Mouse (Mus musculus) spleen, adult 2 months (tissue): ENCODE data around the gene Spem1. TPM values are rescaled to one million over a fixed set of nuclear protein-coding genes. Genes with fewer than 3 reads are reported as not detected.

ENCODE experiments used
- DNase-seq, 2 experiments: peaks; one replicate each; pipeline versions ENCODE4 v3.0.0 to v3.0.0-alpha.2; 2012 to 2021; ENCODE audit warnings: low spot score in 2 of 2, low read depth in 1 of 2
- H3K27ac ChIP-seq: fragments of 200-500 bp; 2 replicates; pipeline ENCODE4 v1.5.1; 2012; ENCODE audit warnings: low read length, inconsistent platforms; ENCODE audit not compliant: insufficient read depth
- H3K27me3 ChIP-seq: fragments of 200-500 bp; 2 replicates; pipeline ENCODE4 v1.6.1; 2012; ENCODE audit warnings: mild to moderate bottlenecking, moderate library complexity, low read length, inconsistent platforms; ENCODE audit not compliant: control insufficient read depth, insufficient read depth
- H3K36me3 ChIP-seq: fragments of 200-500 bp; 2 replicates; pipeline ENCODE4 v1.6.1; 2012; ENCODE audit warnings: mild to moderate bottlenecking, low read length, inconsistent platforms; ENCODE audit not compliant: control insufficient read depth, insufficient read depth
- H3K4me1 ChIP-seq: fragments of 200-500 bp; 2 replicates; pipeline ENCODE4 v1.6.1; 2011; ENCODE audit warnings: inconsistent platforms; ENCODE audit not compliant: control insufficient read depth, insufficient read depth, insufficient read length
- H3K4me3 ChIP-seq: fragments of 200-500 bp; 2 replicates; pipeline ENCODE4 v1.5.1; 2011; ENCODE audit warnings: mild to moderate bottlenecking, inconsistent platforms; ENCODE audit not compliant: insufficient read depth, insufficient read length; ENCODE audit errors: extremely low read depth
- CTCF ChIP-seq: fragments of 200-500 bp; IDR thresholded peaks from 2 replicates; pipeline ENCODE4 v1.5.1; 2011; ENCODE audit warnings: mild to moderate bottlenecking, inconsistent platforms; ENCODE audit not compliant: insufficient read depth, insufficient read length, insufficient replicate concordance; ENCODE audit errors: extremely low read depth
- POLR2A ChIP-seq: fragments of 200-500 bp; IDR thresholded peaks from 2 replicates; pipeline ENCODE4 v1.6.1; 2011; ENCODE audit warnings: low read depth, low read length, inconsistent platforms
- WGBS: fragments of 180-500 bp; shearing (Covaris S2); methylation state at CpG from one replicate; pipeline ENCODE4 v1.1.7; 2018; 5-methylcytosine and 5-hydroxymethylcytosine counted together
- polyA plus RNA-seq: library from polyadenylated mRNA; depleted of rRNA; stranded (reverse); fragments of >200 nt; gene quantifications from 2 replicates; pipeline ENCODE4 v1.2.3, GENCODE M21; 2012

Spem1 gene
- polyA plus RNA-seq, 1 experiment, result not detected

GRCm38 (mm10) chr11:69806378-69806777 lies 15.6 kb downstream of the Spem1 start:
- H3K4me1 ChIP-seq, result peaks cover 17% of the 10 kb centered on the region
- peaks cover 22% of the 10 kb centered on the region for H3K27me3 ChIP-seq
- DNase-seq, result no peak
- H3K27ac ChIP-seq, result no peak overlapping the region
- H3K36me3 ChIP-seq, result no peaks in the 10 kb centered on the region
- no peak for TF ChIP-seq CTCF
- TF ChIP-seq POLR2A, result no peak
- 88% methylated on average over 4 of the region's 4 CpGs for WGBS
- no peak overlapping the region for H3K4me3 ChIP-seq

- H3K27ac ChIP-seq, result no peak within 1 kb of the TSS
These were observed 16.7 kb downstream of the Spem1 start, which contains the start of gene Tmem102 for GRCm38 (mm10) chr11:69804972-69805909. Gene Tmem102 (minus strand): TSS chr11:69805624.

GRCm38 (mm10) chr11:69804652-69804940 lies 17.4 kb downstream of the Spem1 start:
- H3K4me3 ChIP-seq, result no peak overlapping the region

More at GRCm38 (mm10) chr11:69804972-69805909, 16.7 kb downstream of the Spem1 start, which contains the start of gene Tmem102:
- no peaks in the 10 kb centered on the region for H3K36me3 ChIP-seq
- WGBS, result 56% methylated on average over 29 of the region's 29 CpGs
- TF ChIP-seq POLR2A (no peak), CTCF (no peak)
- H3K4me1 ChIP-seq, result peaks cover 28% of the 10 kb centered on the region
- H3K27me3 ChIP-seq, result peaks cover 28% of the 10 kb centered on the region
- H3K4me3 ChIP-seq, result no peak within 1 kb of the TSS
- no peak for DNase-seq

GRCm38 (mm10) chr11:69803786-69804651 lies 18.0 kb downstream of the Spem1 start:
- H3K36me3 ChIP-seq, result no peaks in the 10 kb centered on the region
- H3K27ac ChIP-seq, result no peak overlapping the region
- WGBS, result 5% methylated on average over 60 of the region's 60 CpGs
- peaks cover 28% of the 10 kb centered on the region for H3K27me3 ChIP-seq
- TF ChIP-seq CTCF (peak; percentile 70; the same call in 1 of the 2 replicates), POLR2A (no peak)
- peak; percentile 35 to 76 for DNase-seq
- H3K4me3 ChIP-seq, result peak overlapping the region; percentile 57
- H3K4me1 ChIP-seq, result peaks cover 38% of the 10 kb centered on the region

More at GRCm38 (mm10) chr11:69804652-69804940, 17.4 kb downstream of the Spem1 start:
- H3K27ac ChIP-seq, result no peak overlapping the region
- no peaks in the 10 kb centered on the region for H3K36me3 ChIP-seq
- no peak for DNase-seq
- peaks cover 28% of the 10 kb centered on the region for H3K27me3 ChIP-seq
- WGBS, result 51% methylated on average over 12 of the region's 12 CpGs
- TF ChIP-seq CTCF (no peak), POLR2A (no peak)
- peaks cover 33% of the 10 kb centered on the region for H3K4me1 ChIP-seq

GRCm38 (mm10) chr11:69803328-69803727 lies 18.7 kb downstream of the Spem1 start:
- H3K27me3 ChIP-seq, result peaks cover 28% of the 10 kb centered on the region
- H3K4me3 ChIP-seq, result peak overlapping the region; percentile 57
- H3K4me1 ChIP-seq, result peaks cover 38% of the 10 kb centered on the region
- 4% methylated on average over 12 of the region's 12 CpGs for WGBS
- H3K36me3 ChIP-seq, result no peaks in the 10 kb centered on the region
- TF ChIP-seq CTCF, result no peak
- no peak for TF ChIP-seq POLR2A
- no peak for DNase-seq
- no peak overlapping the region for H3K27ac ChIP-seq

- H3K4me1 ChIP-seq, result peaks cover 38% of the 10 kb centered on the region
- no peaks in the 10 kb centered on the region for H3K36me3 ChIP-seq
- DNase-seq, result peak in 1 of 2 experiments; percentile 56
- H3K27me3 ChIP-seq, result peaks cover 28% of the 10 kb centered on the region
- peak overlapping the region; percentile 32; the same call in 1 of the 2 replicates for H3K27ac ChIP-seq
- WGBS, result 2% methylated on average over 33 of the region's 33 CpGs
- H3K4me3 ChIP-seq, result peak overlapping the region; percentile 56; the same call in 1 of the 2 replicates
- TF ChIP-seq POLR2A (no peak), CTCF (no peak)
These were observed 19.3 kb downstream of the Spem1 start for GRCm38 (mm10) chr11:69802648-69803105.
